8 mouse cellular contexts compared by ENCODE assay signal in the genomic region with DNA sequence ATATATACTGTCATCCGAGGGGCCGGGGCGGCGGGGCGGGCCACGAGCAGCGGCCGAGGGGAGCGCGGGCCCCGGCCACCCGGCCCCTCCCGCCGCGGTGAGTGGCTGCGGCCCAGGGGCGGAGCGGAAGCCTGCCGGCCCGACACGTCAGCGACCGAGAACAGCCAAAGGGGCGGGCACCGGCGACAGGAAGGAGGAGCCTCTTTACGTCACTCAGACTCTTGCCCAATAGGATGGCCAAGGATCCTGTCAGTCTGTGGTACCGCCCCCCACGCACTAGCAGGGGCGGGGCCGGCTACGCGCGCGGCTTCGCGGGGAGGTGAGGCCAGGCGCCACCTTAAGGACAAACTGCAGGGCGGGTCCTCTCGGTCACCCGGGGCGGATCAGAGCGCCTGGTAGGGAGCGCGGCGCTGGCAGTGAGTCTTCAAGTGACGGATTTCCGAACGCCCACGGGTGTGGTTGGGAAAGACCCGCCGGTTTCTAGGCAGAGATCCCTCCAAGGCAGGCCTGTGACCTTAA. TPM values are rescaled to one million over a fixed set of nuclear protein-coding genes. Genes with fewer than 3 reads are reported as not detected.
DNase-seq lines count a peak whose midpoint lies in the region; ATAC-seq lines count a peak whose summit lies in the region.

A gene (minus strand): TSS at position 144 of the 519 bp plus-strand sequence.

- H3K36me3 ChIP-seq in hindbrain, embryonic 12.5 days, result no peaks in the 10 kb centered on the region

- WGBS in hindbrain, embryonic 12.5 days, result under 1% methylated on average over 50 of the region's 52 CpGs

- no peaks in the 10 kb centered on the region for H3K9me3 ChIP-seq in hindbrain, embryonic 12.5 days (replicated peaks)

- no peaks in the 10 kb centered on the region for H3K27me3 ChIP-seq in hindbrain, embryonic 12.5 days

- H3K4me2 ChIP-seq in hindbrain, embryonic 12.5 days (replicated peaks), result peak within 1 kb of the TSS; percentile 76

- H3K4me3 ChIP-seq in hindbrain, embryonic 12.5 days, result peak within 1 kb of the TSS; percentile 80

- peak; percentile 95 for DNase-seq in NIH3T3 (ENCODE audit: low read depth)
- peak; percentile 98 to 99 for DNase-seq in cerebellum, postnatal 10 days
- peak; percentile 97 for DNase-seq in frontal cortex, postnatal 10 days (ENCODE audit: low spot score in 2 of 2)
- DNase-seq in layer of hippocampus, postnatal 14 days (ENCODE audit: low spot score in 2 of 2), result peak; percentile 93 to 98
- DNase-seq in lung, postnatal 14 days, result peak; percentile 98
- peak; percentile 97 for DNase-seq in retina, adult 2 months (ENCODE audit: low read depth, low spot score)
- DNase-seq in thymus, postnatal 36 days, result peak; percentile 99

- peaks cover 17% of the 10 kb centered on the region for H3K4me1 ChIP-seq in hindbrain, embryonic 12.5 days

- peak within 1 kb of the TSS; percentile 71 for H3K9ac ChIP-seq in hindbrain, embryonic 12.5 days

- H3K27ac ChIP-seq in hindbrain, embryonic 12.5 days, result peak within 1 kb of the TSS; percentile 91

- ATAC-seq in hindbrain, embryonic 12.5 days (ENCODE audit: low FRiP score), result peak; percentile 100

RNA-seq across cellular contexts. Expression of the gene that starts here (rescaled TPM):
- 67.8 and 72.8 TPM in 2 replicates for polyA plus RNA-seq in hindbrain, embryonic 12.5 days (2016; fragmentation: Nextera tagmentation; extraction: Ambion mirVana)
- 10 to 100 TPM; 52.2 to 54.4 TPM for total RNA-seq in layer of hippocampus, postnatal 14 days (2021)

Comparison
In these comparisons a context has a peak if more than half of its experiments do, and no peak if none do; other contexts are left out.
1. Peak in every context shown above with its lines: DNase-seq, ATAC-seq, H3K4me3 ChIP-seq and H3K27ac ChIP-seq.